Mouse (Mus musculus) bone marrow macrophage, adult 2 months (primary cell): ENCODE measurements around the gene Olfr630.

Source experiments
- CTCF ChIP-seq: IDR thresholded peaks from 2 replicates; pipeline ENCODE4 v1.5.1; 2012; ENCODE audit warnings: low read depth, mild to moderate bottlenecking, low read length, moderate library complexity
- POLR2A ChIP-seq: IDR thresholded peaks from 2 replicates; pipeline ENCODE4 v1.6.1; 2012; ENCODE audit warnings: mild to moderate bottlenecking, low read depth, low read length, borderline replicate concordance

DNA sequence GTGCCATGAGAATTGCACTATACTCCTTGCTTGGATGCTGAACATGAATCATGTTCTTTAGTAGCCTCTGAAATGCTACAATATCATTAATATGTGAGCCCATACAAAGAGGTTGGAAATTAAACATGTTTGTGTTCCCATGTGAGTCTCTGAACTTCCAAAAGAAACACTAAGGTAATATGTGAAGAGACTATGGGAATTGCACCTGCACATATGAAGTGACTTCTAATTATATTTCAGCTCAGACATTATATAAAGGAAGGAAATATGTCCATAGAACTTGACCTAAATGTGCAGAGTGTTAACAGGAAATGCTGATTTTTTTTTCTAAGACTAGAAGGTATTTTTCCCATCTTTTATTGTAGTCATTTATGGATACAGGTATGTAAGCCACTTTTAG lies 42.8 kb downstream of the Olfr630 start, which contains the start of gene Olfr243:
- TF ChIP-seq CTCF (no peak), POLR2A (no peak)
